Mouse (Mus musculus) myocyte (in vitro differentiated cells): ENCODE measurements around the gene Dnaic1.

ENCODE experiments used
- CEBPB ChIP-seq: IDR thresholded peaks from 2 replicates; pipeline ENCODE4 v1.6.1; 2011; ENCODE audit warnings: mild to moderate bottlenecking, moderate library complexity; ENCODE audit not compliant: poor library complexity, insufficient read depth, severe bottlenecking
- E2F4 ChIP-seq: IDR thresholded peaks from one replicate; pipeline ENCODE4 v1.6.1; 2011; ENCODE audit warnings: mild to moderate bottlenecking, control low read depth, moderate library complexity; ENCODE audit not compliant: insufficient read depth
- MAX ChIP-seq: IDR thresholded peaks from one replicate; pipeline ENCODE4 v1.6.1; 2011; ENCODE audit warnings: low read depth, mild to moderate bottlenecking, control low read depth
- MYOD1 ChIP-seq, 3 experiments: IDR thresholded peaks; one replicate each; pipeline ENCODE4 v1.6.1; 2011; ENCODE audit warnings: control low read depth in 2 of 3, low read depth in 2 of 3, mild to moderate bottlenecking in 2 of 3, moderate library complexity in 1 of 3; ENCODE audit not compliant: insufficient read length in 2 of 3, control insufficient read depth in 1 of 3
- MYOG ChIP-seq, 3 experiments: IDR thresholded peaks; one replicate each; pipeline ENCODE4 v1.6.1; 2011; ENCODE audit warnings: control low read depth in 2 of 3, low read depth in 2 of 3, mild to moderate bottlenecking in 2 of 3; ENCODE audit not compliant: insufficient read length in 2 of 3, control insufficient read depth in 1 of 3, insufficient read depth in 1 of 3
- POLR2A ChIP-seq: IDR thresholded peaks from one replicate; pipeline ENCODE4 v1.6.1; 2011; ENCODE audit warnings: low read depth, mild to moderate bottlenecking, control low read depth, moderate library complexity; ENCODE audit not compliant: insufficient read length
- POLR2AphosphoS2 ChIP-seq: IDR thresholded peaks from one replicate; pipeline ENCODE4 v1.6.1; 2011; ENCODE audit warnings: low read depth, control low read depth; ENCODE audit not compliant: insufficient read length
- TCF12 ChIP-seq: IDR thresholded peaks from one replicate; pipeline ENCODE4 v1.6.1; 2011; ENCODE audit warnings: mild to moderate bottlenecking, control low read depth; ENCODE audit not compliant: poor library complexity, insufficient read depth, severe bottlenecking
- TCF3 ChIP-seq: IDR thresholded peaks from one replicate; pipeline ENCODE4 v1.6.1; 2011; ENCODE audit warnings: low read depth, control low read depth; ENCODE audit not compliant: insufficient read length
- USF1 ChIP-seq: IDR thresholded peaks from one replicate; pipeline ENCODE4 v1.6.1; 2011; ENCODE audit warnings: low read depth, mild to moderate bottlenecking, control low read depth, moderate library complexity

- TF ChIP-seq POLR2A (no peak), MAX (no peak), POLR2AphosphoS2 (no peak), TCF12 (no peak), E2F4 (no peak), CEBPB (no peak), TCF3 (no peak), MYOD1 (IDR thresholded peaks at IDR 0.05; ENCODE audit: control insufficient read depth in 1 of 3, insufficient read length in 2 of 3, low read depth in 2 of 3) (no peak), USF1 (no peak), MYOG (IDR thresholded peaks at IDR 0.05; ENCODE audit: control insufficient read depth in 1 of 3, insufficient read depth in 1 of 3, insufficient read length in 2 of 3, low read depth in 2 of 3) (no peak)
These were observed 43.0 kb upstream of the Dnaic1 start for GRCm38 (mm10) chr4:41526553-41526952.
